ENCODE assay signal across 18 mouse cellular contexts in the genomic region with DNA sequence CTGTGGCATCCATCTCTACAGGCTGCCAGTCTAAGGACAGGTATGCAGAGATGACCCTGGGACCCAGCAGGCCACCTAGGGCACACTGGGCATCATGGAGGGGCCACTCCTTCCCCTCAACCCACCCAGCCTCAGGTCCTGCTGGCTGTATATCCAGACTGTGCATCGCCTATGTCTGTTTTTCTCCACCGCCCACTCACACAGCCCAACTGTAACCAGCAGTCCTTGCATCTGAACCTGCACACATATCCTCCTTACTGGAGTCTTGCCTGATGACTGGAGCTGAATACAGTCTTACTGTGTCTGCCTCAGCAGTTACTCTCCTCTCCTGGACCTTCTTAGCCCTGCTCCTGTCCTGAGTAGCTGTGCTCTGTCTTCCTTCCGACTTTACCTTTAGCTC. TPM values are rescaled to one million over a fixed set of nuclear protein-coding genes. Genes with fewer than 3 reads are reported as not detected.
DNase-seq lines count a peak whose midpoint lies in the region; ATAC-seq lines count a peak whose summit lies in the region.
"Had no signal": no experiment of that assay in that cellular context is flagged by ENCODE, and none has a peak within 500 bp of the region (broad histone marks: within the 10 kb centered on the region; RNA-seq: fewer than 3 reads in every experiment).

No protein-coding gene starts in this region.

- DNase-seq in hindbrain, embryonic 14.5 days (ENCODE audit: low spot score) = no peak
- DNase-seq in midbrain, embryonic 10.5 days (ENCODE audit: low spot score) = no peak
- no peak for DNase-seq in spleen, postnatal 4 days (ENCODE audit: low spot score in 2 of 2)
- DNase-seq: adrenal gland, postnatal 10 days; cerebellum, adult 18-20 months; heart, adult 11 months; kidney, adult 2 months; kidney, postnatal 14 days; thymus, postnatal 36 days had no signal

- H3K4me1 ChIP-seq in hindbrain, embryonic 14.5 days (replicated peaks; ENCODE audit: control insufficient read depth, insufficient read depth, low read length) = peaks cover 17% of the 10 kb centered on the region
- peaks cover 22% of the 10 kb centered on the region for H3K4me1 ChIP-seq in hindbrain, embryonic 12.5 days
- H3K4me1 ChIP-seq in midbrain, embryonic 12.5 days = peaks cover 25% of the 10 kb centered on the region
- peaks cover 13% of the 10 kb centered on the region for H3K4me1 ChIP-seq in midbrain, embryonic 10.5 days
- H3K4me1 ChIP-seq in hindbrain, embryonic 16.5 days (ENCODE audit: control insufficient read depth, insufficient read depth, low read depth, low read length) = peaks cover 11% of the 10 kb centered on the region
- peaks cover 31% of the 10 kb centered on the region for H3K4me1 ChIP-seq in neural tube, embryonic 15.5 days
- H3K4me1 ChIP-seq: limb, embryonic 13.5 days had no signal

- H3K9me3 ChIP-seq in hindbrain, embryonic 14.5 days (ENCODE audit: control insufficient read depth, low read length) = 0 out of 2 replicates have a peak, but pooled peaks cover 5% of the 10 kb centered on the region
- H3K9me3 ChIP-seq in hindbrain, embryonic 12.5 days (replicated peaks) = 0 out of 2 replicates have a peak, but pooled peaks cover 3% of the 10 kb centered on the region
- 0 out of 2 replicates have a peak, but pooled peaks cover 4% of the 10 kb centered on the region for H3K9me3 ChIP-seq in midbrain, embryonic 12.5 days
- peaks cover 4% of the 10 kb centered on the region; the same call in 1 of the 2 replicates for H3K9me3 ChIP-seq in midbrain, embryonic 10.5 days (replicated peaks)
- peaks cover 4% of the 10 kb centered on the region; the same call in 1 of the 2 replicates for H3K9me3 ChIP-seq in hindbrain, embryonic 16.5 days (ENCODE audit: control insufficient read depth, low read length)
- H3K9me3 ChIP-seq in neural tube, embryonic 15.5 days (replicated peaks) = no peaks in the 10 kb centered on the region
- H3K9me3 ChIP-seq: heart, embryonic 15.5 days had no signal

- H3K9ac ChIP-seq in hindbrain, embryonic 14.5 days = no peak overlapping the region
- no peak overlapping the region for H3K9ac ChIP-seq in hindbrain, embryonic 12.5 days
- no peak overlapping the region for H3K9ac ChIP-seq in midbrain, embryonic 12.5 days (replicated peaks)
- H3K9ac ChIP-seq in hindbrain, embryonic 16.5 days (ENCODE audit: low read depth, low read length) = no peak overlapping the region
- no peak overlapping the region for H3K9ac ChIP-seq in neural tube, embryonic 15.5 days (replicated peaks)
- H3K9ac ChIP-seq: heart, embryonic 15.5 days; limb, embryonic 13.5 days; liver, embryonic 14.5 days had no signal

- peak overlapping the region; percentile 39 for H3K27ac ChIP-seq in hindbrain, embryonic 14.5 days
- H3K27ac ChIP-seq in hindbrain, embryonic 12.5 days = no peak overlapping the region
- H3K27ac ChIP-seq in midbrain, embryonic 12.5 days (replicated peaks) = peak overlapping the region; percentile 15; the same call in 1 of the 2 replicates
- no peak overlapping the region for H3K27ac ChIP-seq in midbrain, embryonic 10.5 days (replicated peaks)
- H3K27ac ChIP-seq in hindbrain, embryonic 16.5 days (ENCODE audit: low read depth, low read length) = peak overlapping the region; percentile 55; the same call in 1 of the 2 replicates
- H3K27ac ChIP-seq in neural tube, embryonic 15.5 days (replicated peaks) = peak overlapping the region; percentile 68
- H3K27ac ChIP-seq: heart, embryonic 15.5 days; limb, embryonic 13.5 days; liver, embryonic 14.5 days had no signal

- no peak overlapping the region for H3K4me3 ChIP-seq in hindbrain, embryonic 14.5 days (replicated peaks; ENCODE audit: low read length)
- no peak overlapping the region for H3K4me3 ChIP-seq in hindbrain, embryonic 12.5 days
- no peak overlapping the region for H3K4me3 ChIP-seq in midbrain, embryonic 12.5 days
- H3K4me3 ChIP-seq in midbrain, embryonic 10.5 days = no peak overlapping the region
- H3K4me3 ChIP-seq in hindbrain, embryonic 16.5 days (ENCODE audit: low read length) = no peak overlapping the region
- H3K4me3 ChIP-seq in neural tube, embryonic 15.5 days (replicated peaks) = no peak overlapping the region
- H3K4me3 ChIP-seq: erythroblast, embryonic 14.5 days; heart, embryonic 15.5 days; limb, embryonic 13.5 days had no signal

- no peak for ATAC-seq in hindbrain, embryonic 14.5 days (ENCODE audit: low FRiP score)
- no peak; the same call in 1 of the 2 replicates for ATAC-seq in hindbrain, embryonic 12.5 days (ENCODE audit: low FRiP score)
- ATAC-seq in midbrain, embryonic 12.5 days (ENCODE audit: low FRiP score, low read depth) = no peak
- no peak for ATAC-seq in hindbrain, embryonic 16.5 days
- no peak for ATAC-seq in neural tube, embryonic 15.5 days (ENCODE audit: low FRiP score)
- ATAC-seq: forebrain, embryonic 16.5 days had no signal

- H3K27me3 ChIP-seq in hindbrain, embryonic 14.5 days (ENCODE audit: control insufficient read depth, insufficient read depth, low read length) = no peaks in the 10 kb centered on the region
- no peaks in the 10 kb centered on the region; the same call in 1 of the 2 replicates for H3K27me3 ChIP-seq in hindbrain, embryonic 12.5 days
- peaks cover 3% of the 10 kb centered on the region; the same call in 1 of the 2 replicates for H3K27me3 ChIP-seq in midbrain, embryonic 12.5 days
- peaks cover 4% of the 10 kb centered on the region; the same call in 1 of the 2 replicates for H3K27me3 ChIP-seq in midbrain, embryonic 10.5 days (ENCODE audit: low read depth, poor library complexity, severe bottlenecking)
- H3K27me3 ChIP-seq in hindbrain, embryonic 16.5 days (replicated peaks; ENCODE audit: control insufficient read depth, insufficient read depth, low read length) = no peaks in the 10 kb centered on the region
- no peaks in the 10 kb centered on the region for H3K27me3 ChIP-seq in neural tube, embryonic 15.5 days (replicated peaks)
- H3K27me3 ChIP-seq: heart, embryonic 15.5 days; limb, embryonic 13.5 days had no signal

- no peaks in the 10 kb centered on the region for H3K36me3 ChIP-seq in hindbrain, embryonic 14.5 days (replicated peaks; ENCODE audit: control insufficient read depth, insufficient read depth)
- no peaks in the 10 kb centered on the region for H3K36me3 ChIP-seq in hindbrain, embryonic 12.5 days
- no peaks in the 10 kb centered on the region for H3K36me3 ChIP-seq in midbrain, embryonic 12.5 days
- no peaks in the 10 kb centered on the region for H3K36me3 ChIP-seq in midbrain, embryonic 10.5 days
- H3K36me3 ChIP-seq in hindbrain, embryonic 16.5 days (ENCODE audit: control insufficient read depth, insufficient read depth, low read length) = no peaks in the 10 kb centered on the region
- H3K36me3 ChIP-seq in neural tube, embryonic 15.5 days = no peaks in the 10 kb centered on the region
- H3K36me3 ChIP-seq: heart, embryonic 15.5 days; limb, embryonic 13.5 days had no signal

- WGBS in hindbrain, embryonic 14.5 days = 88% methylated on average over 3 of the region's 3 CpGs
- 90% methylated on average over 3 of the region's 3 CpGs for WGBS in hindbrain, embryonic 12.5 days
- 87% methylated on average over 3 of the region's 3 CpGs for WGBS in midbrain, embryonic 12.5 days
- 92% methylated on average over 3 of the region's 3 CpGs for WGBS in midbrain, embryonic 10.5 days
- 90% methylated on average over 3 of the region's 3 CpGs for WGBS in hindbrain, embryonic 16.5 days
- WGBS in neural tube, embryonic 15.5 days = 89% methylated on average over 3 of the region's 3 CpGs

- H3K4me2 ChIP-seq in hindbrain, embryonic 14.5 days (replicated peaks) = no peak overlapping the region
- H3K4me2 ChIP-seq in hindbrain, embryonic 12.5 days (replicated peaks) = no peak overlapping the region
- H3K4me2 ChIP-seq in midbrain, embryonic 12.5 days (replicated peaks) = no peak overlapping the region
- no peak overlapping the region for H3K4me2 ChIP-seq in hindbrain, embryonic 16.5 days (ENCODE audit: low read length)
- no peak overlapping the region for H3K4me2 ChIP-seq in neural tube, embryonic 15.5 days
- H3K4me2 ChIP-seq: heart, embryonic 15.5 days; limb, embryonic 13.5 days had no signal

RNA-seq across cellular contexts. Expression of a gene that starts 28.1 kb away (rescaled TPM):
- polyA plus RNA-seq in hindbrain, embryonic 14.5 days (2014; fragmentation: Nextera tagmentation; extraction: Ambion mirVana) = 2.8 and 2.9 TPM in 2 replicates
- 0.21 TPM in 1 of 2 replicates, not detected in the other for polyA plus RNA-seq in hindbrain, embryonic 12.5 days (2016; fragmentation: Nextera tagmentation; extraction: Ambion mirVana)
- polyA plus RNA-seq in midbrain, embryonic 12.5 days (2016; fragmentation: Nextera tagmentation; extraction: Ambion mirVana) = 0.16 and 0.32 TPM in 2 replicates
- polyA plus RNA-seq in midbrain, embryonic 10.5 days (2016; fragmentation: Nextera tagmentation; extraction: Ambion mirVana) = not detected in 2 replicates
- 2.5 and 2.8 TPM in 2 replicates for polyA plus RNA-seq in hindbrain, embryonic 16.5 days (2015; fragmentation: Nextera tagmentation; extraction: Ambion mirVana)
- polyA plus RNA-seq in neural tube, embryonic 15.5 days (2015; fragmentation: Nextera tagmentation; extraction: Ambion mirVana) = 2.1 and 2.7 TPM in 2 replicates
- polyA plus RNA-seq: erythroblast, embryonic 14.5 days; heart, embryonic 15.5 days; liver, embryonic 14.5 days had no signal

Comparison
In these comparisons a context has a peak if more than half of its experiments do, and no peak if none do; other contexts are left out.
1. H3K27ac ChIP-seq: peak in hindbrain, embryonic 14.5 days (single experiment), midbrain, embryonic 12.5 days (single experiment), hindbrain, embryonic 16.5 days (single experiment) and neural tube, embryonic 15.5 days (single experiment); none in hindbrain, embryonic 12.5 days (single experiment) and midbrain, embryonic 10.5 days (single experiment).